Mouse (Mus musculus): ENCODE data around the gene Ftsj3.

DNA sequence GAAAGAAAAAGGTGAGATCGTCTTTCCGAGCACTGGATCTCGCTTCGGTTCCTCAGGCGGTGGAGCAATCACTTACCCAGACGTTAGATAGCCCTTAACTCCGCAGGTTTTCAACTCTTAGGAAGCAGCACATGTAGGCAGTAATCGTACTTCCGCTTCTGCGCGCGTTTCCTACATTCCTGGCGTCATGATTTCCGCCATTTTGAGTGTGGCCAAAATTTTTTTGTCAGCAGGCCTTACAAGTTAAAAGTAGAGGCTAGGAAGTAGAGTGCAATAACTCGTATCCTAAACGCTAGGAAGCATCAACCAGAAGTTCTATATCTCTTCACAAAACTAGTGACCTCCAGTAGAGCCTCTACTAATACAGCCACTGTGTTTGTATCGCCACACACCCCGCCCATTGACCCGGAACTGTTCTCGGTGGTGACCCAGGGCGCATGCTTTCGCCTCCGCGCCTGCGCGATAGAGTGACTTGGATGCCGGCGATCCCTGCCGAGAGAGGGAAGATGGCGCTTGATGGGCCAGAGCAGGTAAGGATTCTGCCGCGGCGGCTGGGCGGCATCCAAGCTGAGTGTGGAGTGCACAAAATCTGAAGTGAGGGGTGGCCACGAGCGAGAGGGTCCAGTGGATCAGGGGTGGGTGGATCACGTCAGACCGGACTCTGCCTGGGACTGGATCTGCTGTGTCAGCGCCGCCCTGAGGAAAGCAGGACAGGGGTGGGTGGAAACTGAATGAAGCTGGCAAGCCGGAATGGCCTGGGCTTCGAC is at the start of gene Ftsj3, which contains the start of gene Psmc5:
- TF ChIP-seq CTCF (IDR thresholded peaks at IDR 0.05; ENCODE audit: borderline replicate concordance, control insufficient read depth, extremely low read depth, insufficient read depth, low read length, poor library complexity) (peak; percentile 69; the same call in 1 of the 2 replicates), POLR2A (IDR thresholded peaks at IDR 0.05; ENCODE audit: control insufficient read depth, extremely low read depth, insufficient read depth, low read length, poor library complexity) (peak; percentile 69)
